Mouse (Mus musculus): ENCODE measurements around the gene Timm17b. TPM values are rescaled to one million over a fixed set of nuclear protein-coding genes. Genes with fewer than 3 reads are reported as not detected.

The Timm17b gene
- polyA plus RNA-seq, 1 experiment from 2014 or later = 171 TPM

DNA sequence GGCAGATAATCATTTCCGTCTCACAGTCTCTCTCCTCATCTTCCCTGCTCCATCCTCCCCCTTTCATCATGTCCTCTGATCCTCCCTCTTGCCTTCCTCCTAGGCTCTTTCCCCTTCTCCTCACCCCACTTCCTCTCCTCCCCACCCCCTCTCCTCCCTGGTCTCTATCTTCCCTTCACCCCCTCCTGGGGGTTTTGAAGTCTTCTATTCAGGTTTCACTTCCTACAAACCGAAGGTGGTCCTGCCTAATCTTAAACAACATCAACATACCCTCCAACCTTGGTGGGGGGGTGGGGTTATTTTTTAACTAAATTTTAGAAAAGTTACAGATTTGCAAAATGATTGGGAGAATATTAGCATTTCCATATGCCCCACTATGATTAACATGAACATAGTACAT is 30.7 kb upstream of the Timm17b start:
- no peaks in the 10 kb centered on the region for H3K27me3 ChIP-seq (ENCODE audit: control insufficient read depth, insufficient read depth, low read length)
- WGBS = 60% methylated on average over 2 of the region's 2 CpGs

DNA sequence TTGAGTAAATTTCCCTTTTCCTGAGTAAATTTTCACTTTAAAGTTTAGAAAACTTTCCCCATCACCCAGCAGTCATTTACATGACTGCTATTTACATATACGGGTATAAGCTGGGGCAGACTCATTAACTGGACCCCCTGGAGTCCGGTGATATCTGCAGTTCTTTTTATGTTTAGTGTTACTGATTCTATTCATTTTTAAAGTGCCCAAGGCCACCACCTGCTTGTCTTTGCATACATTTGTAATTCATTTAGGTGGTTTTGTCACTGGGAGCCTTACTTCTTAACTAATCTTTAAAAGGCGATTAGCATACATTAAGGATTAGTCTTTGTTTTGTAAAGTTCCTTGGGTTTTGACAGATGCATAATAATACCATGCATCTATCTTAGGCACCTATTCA is 29.3 kb upstream of the Timm17b start:
- no peaks in the 10 kb centered on the region for H3K27me3 ChIP-seq (ENCODE audit: control insufficient read depth, insufficient read depth, low read length)
- no peak overlapping the region for H3K4me3 ChIP-seq (ENCODE audit: low read depth, low read length)
- no peaks in the 10 kb centered on the region for H3K36me3 ChIP-seq (ENCODE audit: control insufficient read depth, insufficient read depth, low read length)
- 48% methylated on average over 3 of the region's 3 CpGs for WGBS
- DNase-seq (ENCODE audit: low spot score) (no peak), ATAC-seq (ENCODE audit: insufficient read depth, low FRiP score, low TSS enrichment) (no peak)
- H3K4me2 ChIP-seq (ENCODE audit: low read depth) = no peak overlapping the region
- H3K27ac ChIP-seq (ENCODE audit: low read depth, low read length) = no peak overlapping the region
- no peaks in the 10 kb centered on the region for H3K4me1 ChIP-seq (ENCODE audit: control insufficient read depth, insufficient read depth, low read length)
- H3K9ac ChIP-seq (ENCODE audit: low read length) = no peak overlapping the region
- H3K9me3 ChIP-seq (ENCODE audit: control insufficient read depth, low read length) = no peaks in the 10 kb centered on the region

More for the DNA sequence above, 30.7 kb upstream of the Timm17b start:
- no peaks in the 10 kb centered on the region for H3K4me1 ChIP-seq (ENCODE audit: control insufficient read depth, insufficient read depth, low read length)
- no peaks in the 10 kb centered on the region for H3K9me3 ChIP-seq (ENCODE audit: control insufficient read depth, low read length)
- ATAC-seq (ENCODE audit: insufficient read depth, low FRiP score, low TSS enrichment) (no peak), DNase-seq (ENCODE audit: low spot score) (no peak)
- H3K27ac ChIP-seq (ENCODE audit: low read depth, low read length) = no peak overlapping the region
- no peak overlapping the region for H3K9ac ChIP-seq (ENCODE audit: low read length)
- no peak overlapping the region for H3K4me3 ChIP-seq (ENCODE audit: low read depth, low read length)
- H3K4me2 ChIP-seq (ENCODE audit: low read depth) = no peak overlapping the region
- no peaks in the 10 kb centered on the region for H3K36me3 ChIP-seq (ENCODE audit: control insufficient read depth, insufficient read depth, low read length)

DNA sequence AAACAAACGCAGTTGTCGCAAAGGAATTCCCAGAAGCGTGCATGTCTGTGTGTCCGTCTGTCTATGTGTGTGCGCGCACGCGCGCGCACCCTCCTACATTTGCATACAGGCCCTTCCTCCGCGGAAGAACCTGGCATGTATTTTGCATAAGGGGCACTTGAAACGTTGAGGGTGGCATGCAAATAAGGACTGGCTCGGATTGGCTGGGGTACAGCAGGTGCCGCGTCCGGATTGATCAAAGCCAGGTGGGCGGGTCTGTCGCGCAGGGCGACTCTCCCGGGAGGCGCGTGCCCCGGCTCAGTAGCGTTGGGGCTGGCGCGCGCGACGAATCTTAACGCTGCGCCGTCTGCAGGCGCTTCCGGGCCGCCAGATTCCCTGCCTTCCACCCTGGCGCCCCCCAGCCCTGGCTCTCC is 21.1 kb upstream of the Timm17b start, which contains the start of gene Pim2:
Pim2 (plus strand) TSS at position 256 of the 413 bp plus-strand sequence.
- H3K36me3 ChIP-seq (ENCODE audit: control insufficient read depth, insufficient read depth, low read length) = no peaks in the 10 kb centered on the region
- 29% methylated on average over 28 of the region's 38 CpGs for WGBS
- ATAC-seq (ENCODE audit: insufficient read depth, low FRiP score, low TSS enrichment) (peak; percentile 82), DNase-seq (ENCODE audit: low spot score) (peak; percentile 76)
- H3K4me3 ChIP-seq (ENCODE audit: low read depth, low read length) = peak within 1 kb of the TSS; percentile 36
- H3K4me1 ChIP-seq (ENCODE audit: control insufficient read depth, insufficient read depth, low read length) = no peaks in the 10 kb centered on the region
- peak within 1 kb of the TSS; percentile 80 for H3K4me2 ChIP-seq (ENCODE audit: low read depth)
- peak within 1 kb of the TSS; percentile 26; the same call in 1 of the 2 replicates for H3K9ac ChIP-seq (ENCODE audit: low read length)
- no peak within 1 kb of the TSS for H3K27ac ChIP-seq (ENCODE audit: low read depth, low read length)
- H3K27me3 ChIP-seq (ENCODE audit: control insufficient read depth, insufficient read depth, low read length) = no peaks in the 10 kb centered on the region
- no peaks in the 10 kb centered on the region for H3K9me3 ChIP-seq (ENCODE audit: control insufficient read depth, low read length)

DNA sequence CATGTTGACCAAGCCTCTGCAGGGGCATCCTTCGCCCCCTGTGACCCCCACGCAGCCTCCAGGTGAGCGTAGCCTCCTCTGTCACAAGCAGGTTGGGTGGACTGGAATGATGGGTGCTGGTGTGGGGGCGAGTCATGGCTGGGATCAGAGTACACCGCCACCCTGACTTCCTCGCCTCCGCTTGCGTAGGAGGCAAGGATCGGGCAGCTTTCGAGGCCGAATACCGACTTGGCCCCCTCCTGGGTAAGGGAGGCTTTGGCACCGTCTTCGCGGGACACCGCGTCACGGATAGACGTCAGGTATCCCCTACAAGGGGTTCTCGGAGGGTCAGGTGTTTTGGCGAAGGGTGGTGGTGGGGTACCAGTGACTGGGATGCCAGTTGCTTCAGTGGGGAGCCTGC is 20.7 kb upstream of the Timm17b start:
- Histone ChIP-seq H3K36me3 (ENCODE audit: control insufficient read depth, insufficient read depth, low read length) (no peaks in the 10 kb centered on the region), H3K27me3 (ENCODE audit: control insufficient read depth, insufficient read depth, low read length) (no peaks in the 10 kb centered on the region), H3K4me3 (ENCODE audit: low read depth, low read length) (peak overlapping the region; percentile 36), H3K27ac (ENCODE audit: low read depth, low read length) (no peak overlapping the region), H3K4me1 (ENCODE audit: control insufficient read depth, insufficient read depth, low read length) (no peaks in the 10 kb centered on the region), H3K4me2 (ENCODE audit: low read depth) (peak overlapping the region; percentile 80), H3K9ac (ENCODE audit: low read length) (peak overlapping the region; percentile 26; the same call in 1 of the 2 replicates), H3K9me3 (ENCODE audit: control insufficient read depth, low read length) (no peaks in the 10 kb centered on the region)
- 21% methylated on average over 19 of the region's 21 CpGs for WGBS
- no peak for DNase-seq (ENCODE audit: low spot score)
- no peak; the same call in 1 of the 2 replicates for ATAC-seq (ENCODE audit: insufficient read depth, low FRiP score, low TSS enrichment)

DNA sequence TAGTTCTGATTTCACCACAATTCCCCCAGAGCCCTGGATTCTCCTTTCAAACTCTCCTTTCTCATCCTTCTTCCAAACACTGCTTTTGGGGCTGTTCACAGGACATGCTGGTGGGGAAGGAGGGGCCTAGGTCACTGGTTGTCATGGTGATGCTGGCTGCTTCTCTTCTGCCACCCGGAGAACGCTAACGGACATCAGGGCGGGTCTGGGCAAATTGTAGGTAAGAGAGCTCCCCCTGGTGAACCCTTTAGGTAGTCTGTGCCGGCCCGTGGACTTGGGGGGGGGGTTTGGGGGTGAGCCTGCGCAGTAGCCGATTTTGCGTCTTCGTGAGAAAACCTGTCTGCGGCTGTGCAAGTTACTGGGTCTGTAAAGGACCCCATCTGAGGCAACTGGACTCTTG is 19.3 kb upstream of the Timm17b start:
- Histone ChIP-seq H3K27me3 (ENCODE audit: control insufficient read depth, insufficient read depth, low read length) (no peaks in the 10 kb centered on the region), H3K36me3 (ENCODE audit: control insufficient read depth, insufficient read depth, low read length) (no peaks in the 10 kb centered on the region), H3K4me3 (ENCODE audit: low read depth, low read length) (no peak overlapping the region), H3K27ac (ENCODE audit: low read depth, low read length) (no peak overlapping the region), H3K4me1 (ENCODE audit: control insufficient read depth, insufficient read depth, low read length) (no peaks in the 10 kb centered on the region), H3K4me2 (ENCODE audit: low read depth) (peak overlapping the region; percentile 22), H3K9me3 (ENCODE audit: control insufficient read depth, low read length) (no peaks in the 10 kb centered on the region), H3K9ac (ENCODE audit: low read length) (no peak overlapping the region)
- ATAC-seq (ENCODE audit: insufficient read depth, low FRiP score, low TSS enrichment) = peak; percentile 49
- DNase-seq (ENCODE audit: low spot score) = peak; percentile 78
- 11% methylated on average over 11 of the region's 11 CpGs for WGBS

DNA sequence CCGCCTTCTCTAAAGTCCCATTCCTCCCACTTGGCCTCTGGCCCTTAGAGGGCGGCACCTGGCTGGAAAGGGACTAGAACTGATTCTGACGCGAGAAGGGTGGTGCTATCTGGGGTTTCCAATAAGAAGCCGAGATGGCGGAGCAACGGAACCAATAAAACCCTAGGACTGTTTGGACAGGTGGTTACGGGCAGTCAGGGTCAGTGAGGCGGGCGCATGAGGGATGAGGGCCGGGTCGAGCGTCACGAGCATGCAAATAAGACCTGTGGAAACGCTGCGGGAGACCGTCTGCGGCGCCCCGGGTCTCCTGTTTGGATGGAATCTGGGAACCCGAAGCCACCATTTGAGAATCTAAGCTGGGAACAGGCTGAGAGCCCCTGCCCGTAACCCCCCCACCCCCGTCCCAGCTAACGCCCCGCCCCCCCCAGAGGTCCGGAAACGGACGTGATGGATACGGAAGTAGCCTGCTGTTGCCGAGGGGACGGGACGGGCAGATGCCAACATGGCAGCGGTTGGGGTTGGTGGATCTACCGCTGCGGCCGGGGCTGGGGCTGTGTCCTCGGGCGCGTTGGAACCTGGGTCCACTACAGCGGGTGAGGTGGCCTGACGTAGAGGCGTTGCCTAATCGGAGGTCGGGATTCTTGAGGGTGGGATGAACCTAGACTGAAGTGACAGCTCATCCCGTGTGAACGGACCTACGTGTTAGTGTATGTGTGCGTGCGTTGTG is 15.2 kb upstream of the Timm17b start, which contains the start of gene Slc35a2:
Slc35a2 (plus strand) TSS at position 188 of the 727 bp plus-strand sequence.
- WGBS = 15% methylated on average over 49 of the region's 49 CpGs
- Histone ChIP-seq H3K4me1 (ENCODE audit: control insufficient read depth, insufficient read depth, low read length) (no peaks in the 10 kb centered on the region), H3K9ac (ENCODE audit: low read length) (peak within 1 kb of the TSS; percentile 26), H3K27me3 (ENCODE audit: control insufficient read depth, insufficient read depth, low read length) (no peaks in the 10 kb centered on the region), H3K27ac (ENCODE audit: low read depth, low read length) (peak within 1 kb of the TSS; percentile 60; the same call in 1 of the 2 replicates), H3K4me3 (ENCODE audit: low read depth, low read length) (peak within 1 kb of the TSS; percentile 52), H3K36me3 (ENCODE audit: control insufficient read depth, insufficient read depth, low read length) (no peaks in the 10 kb centered on the region), H3K4me2 (ENCODE audit: low read depth) (peak within 1 kb of the TSS; percentile 44), H3K9me3 (ENCODE audit: control insufficient read depth, low read length) (no peaks in the 10 kb centered on the region)
- DNase-seq (ENCODE audit: low spot score) (peak; percentile 74), ATAC-seq (ENCODE audit: insufficient read depth, low FRiP score, low TSS enrichment) (peak; percentile 86)

DNA sequence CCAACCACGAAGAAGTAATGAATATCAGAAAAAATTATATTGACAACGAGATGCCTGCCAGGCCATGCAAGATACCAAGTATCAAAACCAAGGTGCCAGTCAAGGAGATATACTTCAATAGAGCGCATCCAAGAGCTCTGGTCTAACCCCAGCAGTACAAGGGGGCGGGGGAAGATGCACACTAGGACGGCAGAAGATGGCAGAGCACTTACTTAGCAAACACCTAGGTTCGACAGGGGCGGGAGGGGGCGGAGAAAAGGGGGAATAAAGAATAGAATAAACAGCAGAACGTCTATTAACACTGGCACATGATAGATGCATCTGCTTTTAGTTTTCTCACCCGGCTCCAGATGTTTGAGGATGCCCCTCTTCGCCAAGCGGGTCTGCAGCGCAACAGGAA is 946 bp upstream of the Timm17b start:
- Histone ChIP-seq H3K27ac (ENCODE audit: low read depth, low read length) (no peak overlapping the region), H3K4me2 (ENCODE audit: low read depth) (peak overlapping the region; percentile 45), H3K27me3 (ENCODE audit: control insufficient read depth, insufficient read depth, low read length) (no peaks in the 10 kb centered on the region), H3K9ac (ENCODE audit: low read length) (peak overlapping the region; percentile 58), H3K36me3 (ENCODE audit: control insufficient read depth, insufficient read depth, low read length) (no peaks in the 10 kb centered on the region; the same call in 1 of the 2 replicates), H3K4me3 (ENCODE audit: low read depth, low read length) (peak overlapping the region; percentile 54), H3K9me3 (ENCODE audit: control insufficient read depth, low read length) (no peaks in the 10 kb centered on the region), H3K4me1 (ENCODE audit: control insufficient read depth, insufficient read depth, low read length) (no peaks in the 10 kb centered on the region)
- DNase-seq (ENCODE audit: low spot score) (no peak), ATAC-seq (ENCODE audit: insufficient read depth, low FRiP score, low TSS enrichment) (no peak)
- 32% methylated on average over 13 of the region's 13 CpGs for WGBS

DNA sequence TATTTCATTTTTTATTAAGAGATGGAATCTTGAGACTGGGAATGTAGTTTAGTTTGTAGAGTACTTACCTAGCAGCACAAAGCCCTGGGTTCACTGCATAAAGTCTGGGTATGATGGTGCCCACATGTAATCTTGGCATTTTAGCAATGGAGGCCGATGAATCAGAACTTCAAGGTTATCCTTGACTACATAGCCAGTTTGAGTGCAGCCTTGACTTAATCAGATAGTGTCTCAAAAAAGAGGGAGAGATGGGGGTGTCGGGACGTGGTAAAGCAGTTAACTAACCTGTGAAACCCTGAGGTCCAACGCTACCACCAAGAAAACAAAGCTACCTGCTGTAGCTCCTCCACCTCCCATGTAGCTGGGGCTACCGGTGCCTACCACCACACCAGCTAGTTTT is 5.3 kb downstream of the Timm17b start:
- no peak overlapping the region for H3K27ac ChIP-seq (ENCODE audit: low read depth, low read length)
- DNase-seq (ENCODE audit: low spot score) (no peak), ATAC-seq (ENCODE audit: insufficient read depth, low FRiP score, low TSS enrichment) (no peak)
- no peaks in the 10 kb centered on the region; the same call in 1 of the 2 replicates for H3K36me3 ChIP-seq (ENCODE audit: control insufficient read depth, insufficient read depth, low read length)
- no peak overlapping the region for H3K4me2 ChIP-seq (ENCODE audit: low read depth)
- H3K4me3 ChIP-seq (ENCODE audit: low read depth, low read length) = no peak overlapping the region
- H3K9me3 ChIP-seq (ENCODE audit: control insufficient read depth, low read length) = no peaks in the 10 kb centered on the region
- H3K9ac ChIP-seq (ENCODE audit: low read length) = no peak overlapping the region
- H3K27me3 ChIP-seq (ENCODE audit: control insufficient read depth, insufficient read depth, low read length) = no peaks in the 10 kb centered on the region
- WGBS = 92% methylated on average over 5 of the region's 5 CpGs
- H3K4me1 ChIP-seq (ENCODE audit: control insufficient read depth, insufficient read depth, low read length) = no peaks in the 10 kb centered on the region

DNA sequence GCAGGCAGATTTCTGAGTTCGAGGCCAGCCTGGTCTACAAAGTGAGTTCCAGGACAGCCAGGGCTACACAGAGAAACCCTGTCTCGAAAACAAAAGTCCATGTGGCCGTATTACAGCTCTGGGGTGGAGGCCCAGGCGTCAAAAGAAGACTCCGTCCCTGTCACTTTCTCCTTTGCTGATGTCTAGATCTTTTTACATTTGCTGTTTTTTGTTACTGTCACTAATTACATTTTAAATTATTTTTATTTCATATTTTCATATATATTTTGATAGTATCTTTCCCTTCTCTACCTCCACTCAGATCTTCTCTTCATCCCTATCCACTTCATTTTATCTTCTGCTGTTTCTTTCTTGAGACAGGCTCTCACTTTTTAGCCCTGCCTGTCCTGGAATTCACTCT is 8.6 kb downstream of the Timm17b start, which contains the start of gene Gm10491:
Gm10491 (minus strand) TSS at position 101 of the 400 bp plus-strand sequence.
- H3K27me3 ChIP-seq (ENCODE audit: control insufficient read depth, insufficient read depth, low read length) = no peaks in the 10 kb centered on the region
- no peak within 1 kb of the TSS for H3K4me2 ChIP-seq (ENCODE audit: low read depth)
- no peak within 1 kb of the TSS for H3K9ac ChIP-seq (ENCODE audit: low read length)
- no peak within 1 kb of the TSS for H3K27ac ChIP-seq (ENCODE audit: low read depth, low read length)
- ATAC-seq (ENCODE audit: insufficient read depth, low FRiP score, low TSS enrichment) (no peak), DNase-seq (ENCODE audit: low spot score) (no peak)
- H3K4me1 ChIP-seq (ENCODE audit: control insufficient read depth, insufficient read depth, low read length) = no peaks in the 10 kb centered on the region
- H3K9me3 ChIP-seq (ENCODE audit: control insufficient read depth, low read length) = no peaks in the 10 kb centered on the region
- H3K36me3 ChIP-seq (ENCODE audit: control insufficient read depth, insufficient read depth, low read length) = no peaks in the 10 kb centered on the region; the same call in 1 of the 2 replicates
- 83% methylated on average over 5 of the region's 5 CpGs for WGBS
- H3K4me3 ChIP-seq (ENCODE audit: low read depth, low read length) = no peak within 1 kb of the TSS

Measured in neural tube, embryonic 11.5 days (tissue).